Mouse (Mus musculus) cerebellum, postnatal 25 days (tissue): Measurements from ENCODE around the gene Prpsap1.
A peak's percentile ranks its signal among the peaks of the same experiment; 100 is the strongest.

Experiments
- DNase-seq, 2 experiments: peaks; one replicate each; pipeline ENCODE4 v3.0.0; 2021; ENCODE audit warnings: mixed read lengths in 2 of 2

Prpsap1 gene

DNA sequence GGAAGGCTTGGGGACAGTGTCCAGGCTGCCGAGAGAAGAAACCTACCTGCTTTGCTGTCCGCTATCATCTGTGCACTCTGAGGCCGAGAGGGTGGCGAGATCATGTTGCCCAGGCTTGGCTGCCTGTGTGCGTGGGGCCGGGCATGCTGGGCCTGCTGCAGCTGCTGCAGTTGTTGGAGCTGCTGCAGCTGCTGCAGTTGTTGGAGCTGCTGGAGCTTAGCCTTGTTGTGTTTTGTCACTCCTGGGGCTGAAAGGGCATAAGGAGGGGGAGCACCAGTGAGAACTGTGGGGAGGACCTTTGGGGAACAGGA lies 51.2 kb downstream of the Prpsap1 start:
- no peak for DNase-seq

DNA sequence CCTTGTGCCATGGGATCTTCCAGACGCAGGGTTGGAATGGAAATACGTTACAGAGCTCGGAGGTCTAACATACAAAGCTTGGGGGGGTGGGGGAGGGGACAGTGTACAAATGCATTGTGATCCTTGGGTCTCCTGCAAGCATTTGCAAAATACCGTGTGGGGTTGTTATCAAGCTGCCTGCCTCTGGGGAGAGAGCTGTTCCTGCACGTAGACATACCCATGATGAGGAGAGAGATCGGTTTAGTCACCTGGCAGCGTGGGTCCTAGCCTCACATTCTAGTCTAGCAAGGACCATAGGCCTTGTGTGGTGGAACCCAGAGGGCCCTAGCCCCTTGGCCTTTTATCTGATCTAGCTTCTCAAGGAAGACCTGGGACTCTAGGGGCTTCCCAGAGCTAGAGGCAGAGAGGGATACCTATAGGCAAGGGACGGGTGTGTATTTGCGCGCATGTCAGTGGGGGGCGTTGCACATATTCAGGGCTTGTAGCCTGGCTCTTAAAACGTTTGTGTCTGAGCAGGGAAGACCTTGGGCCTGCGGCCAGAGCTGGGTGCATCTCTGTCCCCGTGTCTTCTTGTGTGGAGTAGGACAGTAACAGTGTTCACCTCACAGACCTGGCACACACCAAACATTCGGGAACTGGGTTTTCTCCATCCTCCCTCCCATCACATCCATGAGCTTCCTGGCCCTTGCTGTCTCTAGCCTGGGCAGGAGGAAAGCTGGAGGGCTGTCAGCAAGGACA lies 51.7 kb downstream of the Prpsap1 start:
- no peak for DNase-seq

DNA sequence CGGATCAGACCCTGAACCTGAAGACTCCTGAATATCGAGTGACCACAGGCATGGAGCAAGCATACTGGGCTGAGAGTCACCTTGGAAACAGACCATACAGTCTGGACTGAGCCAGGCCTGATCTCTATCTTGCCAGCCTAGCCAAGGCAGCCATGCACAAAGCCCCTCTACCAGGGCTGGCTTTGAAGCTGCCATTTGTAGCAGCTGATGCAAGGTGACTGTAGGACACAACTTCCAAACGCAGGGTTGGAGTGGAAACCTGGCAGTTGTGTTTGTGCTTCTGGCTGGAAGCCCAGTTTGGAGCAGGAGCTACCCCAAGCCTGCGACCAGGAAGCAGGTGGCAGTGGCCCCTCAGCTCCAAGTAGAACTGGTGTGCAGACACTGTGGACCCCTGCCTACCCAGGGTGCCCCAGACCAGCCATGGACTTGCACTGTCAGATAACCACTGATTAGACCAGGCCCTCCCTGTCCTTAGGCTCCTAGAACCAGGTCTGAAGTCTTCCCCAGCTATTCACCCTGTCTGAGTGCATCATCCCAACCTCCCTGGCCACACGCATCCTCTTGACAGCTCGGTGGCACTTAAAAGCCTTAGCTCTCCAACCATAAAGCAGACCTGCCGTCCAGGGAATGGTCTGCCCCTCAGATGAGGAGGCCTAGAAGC lies 53.5 kb downstream of the Prpsap1 start:
- peak in 1 of 2 experiments; percentile 35 for DNase-seq

DNA sequence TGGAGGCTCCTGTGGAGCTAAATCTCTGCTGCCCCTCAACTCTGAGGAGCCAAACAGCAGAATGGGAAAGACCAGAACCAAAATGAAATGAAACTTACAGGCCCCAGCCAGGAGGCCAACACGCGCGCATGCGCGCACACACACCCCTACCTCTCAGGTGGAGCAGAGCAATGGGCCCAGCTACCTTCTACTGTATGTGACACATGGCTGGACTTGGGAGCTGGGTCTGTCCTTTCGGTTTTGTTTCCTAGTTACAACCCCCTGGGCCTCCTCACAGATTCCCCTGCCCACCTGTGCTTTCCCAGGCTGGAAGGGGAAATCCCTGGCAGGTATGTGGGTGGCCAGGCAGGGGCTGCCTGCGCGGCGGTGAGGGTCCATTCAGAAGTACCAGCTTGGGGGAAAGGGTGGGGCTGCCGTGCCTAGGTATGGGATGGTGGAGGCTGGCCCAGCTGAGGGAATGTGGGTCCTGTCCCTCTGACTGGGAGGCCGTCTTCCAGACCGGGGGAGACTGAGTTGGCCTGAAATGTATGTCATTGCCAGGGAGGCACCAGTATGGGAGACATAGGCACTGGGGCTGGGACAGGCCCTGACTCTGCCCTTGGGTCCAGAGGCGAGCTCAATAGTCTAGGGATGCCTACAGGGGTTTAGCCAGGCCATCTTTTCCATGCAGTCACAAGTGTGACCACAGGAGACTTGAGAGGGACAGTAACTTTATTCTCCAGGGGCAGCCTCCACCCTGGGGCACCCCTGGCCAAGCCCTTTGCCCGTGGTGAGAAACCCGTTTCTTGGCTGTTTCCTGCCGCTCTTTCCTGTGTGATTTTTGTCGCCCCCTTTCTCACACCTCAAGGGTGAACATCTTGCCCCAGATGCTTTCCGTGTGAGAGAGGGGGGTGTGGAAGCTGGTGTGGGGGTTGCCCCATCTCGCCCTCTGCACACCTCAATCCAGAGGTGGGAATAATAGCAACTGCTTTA lies 54.4 kb downstream of the Prpsap1 start:
- no peak for DNase-seq

DNA sequence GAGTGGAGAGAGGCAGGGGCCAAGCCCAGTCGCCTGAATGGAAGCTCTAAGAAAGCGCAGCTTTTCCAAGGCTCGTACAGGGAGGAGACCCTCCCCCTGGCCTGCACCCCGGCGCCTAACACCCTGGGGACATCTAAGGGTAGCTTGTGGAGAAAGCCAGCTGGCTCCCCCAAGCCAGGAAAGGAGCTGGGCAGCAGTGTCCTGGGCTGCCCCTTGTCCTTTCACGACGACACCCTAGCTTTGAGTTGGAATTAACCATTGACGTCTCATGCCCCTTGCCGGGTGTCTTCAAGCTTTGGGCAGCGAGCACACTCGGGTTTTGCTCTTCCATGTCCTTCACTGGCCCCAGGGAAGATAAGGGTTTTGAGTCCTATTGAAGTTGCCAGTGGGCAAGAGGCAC lies 56.5 kb downstream of the Prpsap1 start:
- DNase-seq = no peak

DNA sequence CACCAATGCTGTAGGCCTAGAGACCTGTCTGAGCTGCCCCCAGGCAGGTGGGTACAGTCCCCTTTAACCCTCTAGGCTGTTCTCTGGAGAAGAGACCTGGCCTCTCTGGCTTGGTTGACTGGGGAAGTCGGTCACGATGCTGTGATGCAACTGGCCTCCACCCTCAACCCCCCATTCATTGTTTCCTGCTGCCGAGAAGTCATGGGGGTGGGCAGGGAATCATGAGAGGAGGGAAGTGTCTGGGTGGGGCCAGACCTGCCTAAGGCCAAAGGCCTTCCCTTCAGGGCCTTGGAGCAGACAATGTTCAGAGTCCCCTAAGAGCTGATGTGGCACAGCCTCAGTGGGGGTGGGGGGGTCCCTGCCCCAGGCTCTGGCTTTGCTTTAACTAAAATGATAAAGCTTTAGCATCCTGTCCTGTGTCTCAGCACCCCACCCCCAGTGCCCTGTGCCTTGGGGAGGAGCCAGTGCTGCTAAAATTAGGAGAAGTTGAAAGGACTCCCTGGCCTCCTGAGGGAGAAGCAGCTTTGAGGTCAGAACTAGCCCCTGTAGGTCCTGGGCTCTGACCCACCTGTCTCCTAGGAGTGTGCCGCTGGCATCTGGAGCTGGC lies 57.2 kb downstream of the Prpsap1 start:
- no peak for DNase-seq

DNA sequence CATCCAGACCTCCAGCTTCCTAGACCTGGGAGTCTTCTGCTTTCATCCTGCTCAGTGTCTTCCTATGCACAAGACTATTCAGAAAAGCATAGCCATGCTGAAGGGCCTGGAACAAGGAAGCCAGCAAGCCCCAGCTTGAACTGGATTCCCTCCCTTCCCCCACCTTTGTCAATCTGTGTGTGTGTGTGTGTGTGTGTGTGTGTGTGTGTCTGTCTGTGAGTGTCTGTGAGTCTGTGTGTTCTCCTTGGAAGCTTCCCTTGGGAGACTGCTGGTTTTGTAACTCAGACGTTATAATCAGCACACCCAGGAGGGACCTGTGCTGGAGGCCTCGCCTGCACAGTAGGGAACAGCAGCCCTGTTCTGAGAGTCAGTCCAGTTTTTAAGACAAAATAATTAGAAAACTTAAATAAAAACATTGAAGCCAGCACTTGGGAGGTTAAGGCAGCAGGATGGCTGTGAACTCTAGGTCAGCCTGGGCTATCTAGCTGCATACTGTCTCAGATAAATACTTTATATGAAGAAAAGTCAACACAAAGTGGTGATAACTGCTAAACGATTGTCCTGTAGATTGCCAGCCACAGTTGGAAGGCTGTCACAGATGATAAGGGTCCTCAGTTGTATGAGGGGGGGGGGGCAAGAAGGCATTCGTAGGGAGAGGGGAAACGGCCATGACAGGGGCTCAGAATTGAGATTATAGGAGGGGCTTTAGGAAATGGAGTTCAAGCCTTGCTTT lies 57.8 kb downstream of the Prpsap1 start:
- peak in 1 of 2 experiments; percentile 7 for DNase-seq

DNA sequence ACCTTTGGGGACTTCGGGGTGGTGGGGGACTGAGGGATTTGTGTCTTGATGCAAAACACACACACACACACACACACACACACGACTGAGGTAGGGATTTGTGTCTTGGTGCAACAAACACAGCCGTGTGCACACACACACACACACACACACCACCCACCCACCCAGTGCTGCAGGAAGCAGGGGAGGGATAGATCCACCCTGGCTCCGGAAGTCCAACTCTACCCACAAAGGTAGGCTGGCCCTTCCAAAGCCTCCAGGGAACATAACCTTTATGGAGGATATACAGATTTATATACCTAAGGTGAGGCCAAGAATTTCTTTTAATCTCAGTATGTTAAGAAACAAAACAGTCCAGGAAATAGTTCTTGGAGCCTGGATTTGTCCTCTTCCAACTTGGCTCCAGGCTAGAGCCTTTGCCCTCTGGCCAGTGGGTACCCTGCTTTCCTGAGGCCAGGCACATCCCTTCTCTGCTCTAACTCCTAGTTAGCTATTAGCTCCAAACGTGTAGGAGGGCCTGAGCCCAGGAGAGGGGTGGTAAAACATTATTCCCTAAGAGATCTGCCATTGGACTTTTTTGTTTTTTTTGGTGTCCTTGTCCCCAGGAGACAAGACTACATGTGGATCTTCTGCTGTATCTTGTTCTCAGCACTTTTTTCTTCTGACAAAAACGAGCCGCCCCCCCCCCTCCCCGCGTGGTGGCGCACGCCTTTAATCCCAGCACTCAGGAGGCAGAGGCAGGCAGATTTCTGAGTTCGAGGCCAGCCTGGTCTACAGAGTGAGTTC lies 58.8 kb downstream of the Prpsap1 start:
- DNase-seq = no peak

DNA sequence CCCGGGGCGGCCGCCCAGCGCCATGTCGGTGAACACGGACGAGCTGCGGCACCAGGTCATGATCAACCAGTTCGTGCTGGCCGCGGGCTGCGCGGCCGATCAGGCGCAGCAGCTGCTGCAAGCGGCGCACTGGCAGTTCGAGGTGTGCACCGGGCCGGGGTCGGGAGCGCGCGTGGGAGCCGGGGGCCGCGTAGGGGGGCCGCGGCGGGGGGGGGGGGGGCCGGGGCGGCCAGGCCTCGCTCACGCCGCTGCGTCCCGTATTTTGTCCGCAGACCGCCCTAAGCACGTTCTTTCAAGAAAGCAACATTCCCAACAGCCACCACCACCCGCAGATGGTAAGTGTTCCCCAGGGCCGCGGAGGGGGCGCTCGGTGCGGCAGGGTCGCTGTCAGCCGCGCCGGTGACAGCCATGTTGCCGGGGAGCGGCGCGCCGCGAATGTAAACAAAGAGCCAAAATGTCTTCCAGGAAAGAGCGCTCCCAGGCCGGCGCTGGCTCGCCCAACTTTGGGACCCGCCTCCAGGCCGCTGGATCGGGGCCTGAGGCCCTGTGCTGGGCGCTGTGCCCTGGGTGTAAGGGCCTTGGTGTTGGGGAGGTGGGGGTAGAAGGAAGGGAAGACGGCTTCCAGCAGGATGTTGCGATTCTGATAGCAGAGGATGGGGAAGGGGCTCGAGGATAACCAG lies 59.6 kb downstream of the Prpsap1 start:
- DNase-seq = peak; percentile 67 to 70

DNA sequence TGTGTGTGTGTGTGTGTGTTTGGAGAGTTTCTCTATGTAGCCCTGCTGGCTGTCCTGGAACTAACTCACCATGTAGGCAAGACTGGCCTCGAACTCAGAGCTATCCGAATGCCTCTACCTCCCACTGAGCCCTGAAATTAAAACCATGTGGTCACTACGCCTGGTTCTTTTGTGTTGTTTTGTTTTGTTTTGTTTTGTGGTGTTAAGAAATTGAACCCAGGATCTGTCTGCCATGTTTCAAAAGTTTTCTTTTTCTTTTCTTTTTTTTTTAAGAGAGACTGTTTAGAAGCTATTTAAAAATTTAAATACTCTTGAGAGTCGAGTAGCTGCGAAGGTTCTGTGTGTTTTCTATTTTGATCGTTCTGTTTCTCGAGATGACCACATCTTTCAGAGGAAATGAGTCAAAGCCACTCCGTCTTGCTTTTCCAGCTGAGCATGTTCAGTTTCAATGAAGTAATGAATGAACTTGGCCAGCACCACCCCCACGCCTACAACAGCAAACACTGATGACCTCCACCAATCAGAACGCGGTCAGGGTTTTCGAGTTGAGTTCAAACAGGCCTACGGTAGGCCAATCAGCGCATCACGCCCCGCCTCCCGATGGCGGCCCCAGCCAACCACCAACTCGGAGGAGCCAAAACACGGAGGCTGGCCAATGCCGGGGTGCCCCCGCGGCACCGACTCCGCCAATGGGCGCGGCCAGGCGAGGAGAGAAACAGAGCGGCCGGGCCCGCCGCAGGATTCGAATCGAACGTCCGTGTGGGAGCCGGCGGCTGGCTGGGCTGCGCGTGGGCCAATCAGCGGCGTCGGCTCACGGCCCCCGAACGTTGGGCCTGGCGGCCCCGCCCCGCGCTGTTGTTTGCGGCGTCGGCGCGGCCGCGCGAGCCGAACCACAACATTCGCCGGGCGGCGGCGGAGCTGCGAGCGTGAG lies 60.4 kb downstream of the Prpsap1 start, which contains the start of gene Ubald2:
TSS of gene Ubald2 (plus strand) at position 739 of the 931 bp plus-strand sequence.
- peak; percentile 99 for DNase-seq

DNA sequence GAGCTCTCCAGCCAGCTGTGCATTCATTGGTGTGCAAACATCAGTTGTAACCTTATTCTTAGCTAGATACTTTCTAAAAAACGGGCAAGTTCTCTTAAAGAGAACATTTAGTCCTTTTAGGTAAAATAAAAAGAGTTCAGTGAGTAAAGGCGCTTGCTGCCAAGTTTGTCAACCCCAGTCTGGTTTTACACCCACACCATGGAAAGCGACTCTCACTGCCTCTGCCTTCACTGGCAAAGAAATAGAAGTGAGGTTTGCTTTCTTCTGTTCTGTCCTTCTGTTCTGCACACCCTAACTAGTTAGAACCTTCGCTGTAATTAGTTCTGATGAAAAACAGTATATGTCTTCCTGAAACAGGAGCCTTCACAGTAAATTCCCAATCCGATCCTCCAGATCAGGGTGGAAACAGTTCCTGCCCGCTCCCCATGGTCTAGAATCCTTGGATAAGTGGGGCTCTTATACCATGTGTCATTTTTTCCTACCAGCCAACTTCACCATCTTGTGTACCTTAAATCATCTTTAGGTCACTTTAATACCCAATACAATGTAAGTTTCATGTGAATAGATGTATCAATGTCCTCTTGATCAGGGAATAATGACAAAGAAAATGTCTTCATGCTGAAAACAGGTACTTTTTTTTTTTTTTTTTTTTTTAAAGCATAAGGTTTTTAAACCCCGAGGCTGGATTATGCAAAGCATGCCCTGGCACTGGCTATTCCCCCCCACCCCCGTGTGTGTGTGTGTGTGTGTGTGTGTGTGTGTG lies 61.2 kb downstream of the Prpsap1 start:
- peak in 1 of 2 experiments; percentile 11 for DNase-seq

DNA sequence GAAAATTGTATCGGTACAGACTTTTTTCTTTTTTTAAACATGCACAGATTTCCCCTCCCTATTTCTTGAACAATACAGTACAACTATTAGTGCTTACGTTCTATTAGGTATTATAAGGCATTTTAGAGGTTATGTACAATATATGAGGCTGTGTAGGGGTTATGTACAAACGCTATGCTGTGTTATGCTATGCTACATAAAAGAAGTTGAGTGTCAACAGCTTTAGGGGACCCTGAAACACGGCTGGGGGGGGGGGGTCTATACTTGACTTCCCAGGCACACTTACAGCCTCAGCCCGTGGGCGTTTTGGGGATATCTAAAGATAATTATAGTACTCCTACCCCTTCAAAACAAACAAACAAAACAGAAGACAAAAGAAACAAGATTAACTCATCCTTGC lies 61.9 kb downstream of the Prpsap1 start:
- DNase-seq = no peak

DNA sequence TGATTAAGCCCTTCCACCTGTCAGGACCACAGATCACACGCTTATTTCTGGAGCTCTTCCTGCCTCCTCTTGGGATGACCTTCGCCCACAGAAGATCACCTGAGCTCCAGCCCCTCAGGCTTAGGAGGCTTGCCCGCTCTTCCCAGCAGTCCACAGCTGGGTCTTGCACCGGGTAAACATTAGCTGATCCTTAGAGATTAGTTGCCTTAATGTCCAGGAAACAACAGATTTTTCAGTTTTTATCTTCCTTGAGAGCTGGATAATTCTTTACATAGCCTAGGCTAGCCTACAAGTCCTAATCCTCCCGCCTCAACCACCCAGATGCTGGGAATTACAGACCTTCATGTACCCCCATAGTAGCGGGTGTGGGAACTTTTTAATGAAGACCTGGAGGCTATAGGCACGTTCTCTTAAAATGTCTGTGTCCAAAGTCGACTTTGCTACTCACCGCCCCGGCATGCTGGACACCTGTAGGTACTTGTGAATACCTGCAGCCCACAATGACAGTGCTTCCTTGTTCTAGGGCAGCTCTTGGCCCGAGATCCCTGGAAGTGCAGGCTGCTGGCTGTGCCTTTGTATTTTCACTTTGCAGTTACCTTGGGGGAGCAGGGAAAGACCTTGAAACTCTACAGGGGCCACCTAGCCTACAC lies 62.4 kb downstream of the Prpsap1 start:
- no peak for DNase-seq

DNA sequence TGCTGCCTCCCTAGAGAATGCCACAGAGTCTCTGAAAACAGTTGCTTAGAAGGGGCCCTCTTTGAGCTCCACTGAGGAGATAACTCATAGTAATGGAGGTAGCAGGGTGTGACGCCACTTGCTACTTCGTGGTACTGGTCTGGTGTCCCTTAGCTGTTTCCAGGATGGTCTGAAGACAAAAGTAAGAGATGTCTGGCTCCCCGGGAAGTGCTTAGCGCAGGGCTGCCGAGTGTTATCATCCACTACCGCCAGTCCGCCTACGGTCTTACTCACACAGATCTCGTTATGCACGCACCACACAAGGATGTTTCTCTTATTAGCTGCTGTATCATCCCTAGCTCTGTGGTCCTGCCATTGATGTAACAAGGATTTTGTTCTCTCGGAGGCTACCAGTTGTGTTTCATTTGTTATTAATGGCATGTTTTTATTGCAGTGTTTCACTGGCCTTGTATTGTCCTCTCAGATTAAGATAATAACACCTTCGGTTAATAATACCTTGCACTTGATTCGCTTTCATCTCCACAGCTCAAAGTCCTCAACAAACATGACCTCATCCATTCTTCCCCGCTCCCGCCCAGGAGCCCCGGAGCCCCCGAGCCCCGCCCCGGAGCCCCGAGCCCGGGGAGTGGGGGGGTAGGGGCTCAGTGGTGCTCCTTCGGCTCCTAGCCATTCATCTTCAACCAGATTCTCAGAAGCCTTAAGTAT lies 63.1 kb downstream of the Prpsap1 start:
- no peak for DNase-seq

DNA sequence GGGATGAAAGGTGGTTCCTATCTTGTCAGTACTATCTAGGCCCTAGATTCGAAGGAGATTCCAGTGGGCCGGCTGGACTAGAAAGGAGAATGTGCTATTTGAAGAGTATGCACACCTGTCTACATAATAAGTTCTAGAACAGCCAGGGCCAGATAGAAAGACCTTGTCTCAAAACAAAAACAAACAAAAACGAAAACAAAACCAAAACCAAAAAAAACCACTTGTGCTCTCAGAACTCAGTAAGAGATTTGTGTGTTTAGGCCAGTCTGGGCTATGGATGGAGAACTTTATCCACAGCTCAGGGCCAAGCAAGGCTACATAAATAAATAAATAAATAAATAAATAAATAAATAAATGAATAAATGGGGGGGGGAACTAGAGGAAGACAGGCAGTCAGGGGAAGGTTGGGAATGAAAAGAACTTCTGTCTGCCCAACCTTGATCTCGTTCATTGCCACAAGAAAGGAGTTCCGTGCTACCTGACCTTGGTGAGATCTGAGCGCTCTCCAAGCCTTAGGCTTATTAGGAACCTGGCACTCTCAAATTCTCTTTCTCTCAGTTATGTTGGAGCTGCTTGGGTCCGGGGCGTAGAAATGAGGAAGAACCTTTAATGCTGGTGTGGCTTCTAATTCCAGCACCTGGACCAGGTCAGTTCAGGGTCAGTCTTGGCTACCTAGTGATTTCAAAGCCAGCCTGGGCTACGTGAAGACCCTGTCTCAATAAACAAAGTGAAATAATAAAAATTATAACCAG lies 64.0 kb downstream of the Prpsap1 start:
- no peak for DNase-seq
